Mouse (Mus musculus) erythroblast, embryonic 14.5 days (primary cell): ENCODE data around the gene Slc39a10. TPM values are rescaled to one million over a fixed set of nuclear protein-coding genes. Genes with fewer than 3 reads are reported as not detected.

Experiments used
- H3K27me3 ChIP-seq: 2 replicates; pipeline ENCODE4 v1.6.1; 2012; ENCODE audit warnings: inconsistent platforms; ENCODE audit not compliant: control insufficient read depth
- H3K36me3 ChIP-seq: 2 replicates; pipeline ENCODE4 v1.6.1; 2012; ENCODE audit warnings: mild to moderate bottlenecking, inconsistent platforms; ENCODE audit not compliant: control insufficient read depth
- H3K4me1 ChIP-seq: 2 replicates; pipeline ENCODE4 v1.6.1; 2012; ENCODE audit warnings: inconsistent platforms; ENCODE audit not compliant: control insufficient read depth
- H3K4me3 ChIP-seq: replicated peaks from 2 replicates; pipeline ENCODE3; 2012; ENCODE audit warnings: moderate library complexity, mild to moderate bottlenecking, inconsistent platforms
- H3K9me3 ChIP-seq: 2 replicates; pipeline ENCODE4 v1.6.1; 2012; ENCODE audit warnings: low read length, inconsistent platforms, mixed read lengths; ENCODE audit not compliant: control insufficient read depth
- GATA1 ChIP-seq: IDR thresholded peaks from 2 replicates; pipeline ENCODE4 v1.6.1; 2012; ENCODE audit warnings: low read length, inconsistent platforms, mixed read lengths
- TAL1 ChIP-seq: IDR thresholded peaks from 3 replicates; pipeline ENCODE4 v1.6.1; 2012; ENCODE audit warnings: low read length, inconsistent platforms, mixed read lengths
- polyA plus RNA-seq: library from polyadenylated mRNA; stranded (reverse); fragments of >175 nt; gene quantifications from 2 replicates; pipeline ENCODE4 v1.2.3, GENCODE M21; 2012

The Slc39a10 gene
- polyA plus RNA-seq, 1 experiment, result 0.01 TPM

DNA sequence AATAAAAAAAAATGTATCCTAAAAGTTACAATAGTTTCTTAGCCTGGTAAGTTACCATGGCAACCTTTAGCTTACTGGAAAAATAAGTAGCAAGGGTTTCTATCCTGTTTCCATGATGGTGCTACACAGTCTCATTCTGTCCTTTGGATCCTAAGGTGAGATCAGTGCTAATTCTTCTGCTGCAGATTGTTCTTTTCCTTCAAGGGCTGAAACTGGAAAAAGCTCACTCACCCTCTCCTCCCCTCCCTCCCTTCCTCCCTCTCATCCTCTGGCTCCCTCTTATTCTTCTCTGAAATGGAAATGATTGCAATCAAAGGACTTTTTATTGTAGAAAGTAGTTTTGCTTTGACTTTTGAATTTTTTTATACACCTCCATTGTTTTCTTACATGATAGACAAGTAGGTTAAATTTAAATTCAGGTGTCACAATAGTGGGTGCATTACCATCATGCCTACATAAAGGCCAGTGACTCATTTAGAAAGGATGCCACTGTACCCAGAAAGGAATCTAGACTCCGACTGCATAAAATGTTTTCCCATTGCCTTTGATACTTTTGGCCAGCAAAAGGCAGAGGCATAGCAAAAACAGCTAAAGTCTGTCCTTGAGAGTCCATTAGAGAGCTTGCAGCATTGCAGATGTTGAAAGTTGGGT lies 20.0 kb upstream of the Slc39a10 start:
- TF ChIP-seq TAL1 (no peak), GATA1 (no peak)
- Histone ChIP-seq H3K4me3 (no peak overlapping the region), H3K9me3 (peaks cover 3% of the 10 kb centered on the region; the same call in 1 of the 2 replicates), H3K4me1 (no peaks in the 10 kb centered on the region), H3K27me3 (no peaks in the 10 kb centered on the region), H3K36me3 (no peaks in the 10 kb centered on the region)

DNA sequence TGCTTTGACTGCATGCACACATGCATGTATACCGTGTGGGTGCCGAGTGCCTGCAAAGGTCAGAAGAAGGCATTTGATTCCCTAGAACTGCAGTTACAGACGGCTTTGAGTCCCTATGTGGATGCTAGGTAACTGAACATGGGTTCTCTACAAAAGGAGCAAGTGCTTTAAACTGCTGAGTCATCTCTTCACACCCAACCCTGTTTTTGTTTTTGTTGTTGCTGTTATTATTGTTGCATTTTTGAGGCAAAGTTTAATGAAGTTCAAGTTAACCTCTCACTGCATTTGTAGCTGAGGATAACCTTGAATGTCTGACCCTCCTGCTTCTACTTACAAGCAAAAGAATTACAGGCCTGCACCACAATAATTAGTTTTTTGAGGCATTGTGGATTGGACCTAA lies 17.5 kb upstream of the Slc39a10 start:
- Histone ChIP-seq H3K36me3 (no peaks in the 10 kb centered on the region), H3K27me3 (no peaks in the 10 kb centered on the region), H3K4me1 (no peaks in the 10 kb centered on the region), H3K9me3 (peaks cover 3% of the 10 kb centered on the region; the same call in 1 of the 2 replicates), H3K4me3 (no peak overlapping the region)
- no peak for TF ChIP-seq GATA1
- TF ChIP-seq TAL1, result no peak

DNA sequence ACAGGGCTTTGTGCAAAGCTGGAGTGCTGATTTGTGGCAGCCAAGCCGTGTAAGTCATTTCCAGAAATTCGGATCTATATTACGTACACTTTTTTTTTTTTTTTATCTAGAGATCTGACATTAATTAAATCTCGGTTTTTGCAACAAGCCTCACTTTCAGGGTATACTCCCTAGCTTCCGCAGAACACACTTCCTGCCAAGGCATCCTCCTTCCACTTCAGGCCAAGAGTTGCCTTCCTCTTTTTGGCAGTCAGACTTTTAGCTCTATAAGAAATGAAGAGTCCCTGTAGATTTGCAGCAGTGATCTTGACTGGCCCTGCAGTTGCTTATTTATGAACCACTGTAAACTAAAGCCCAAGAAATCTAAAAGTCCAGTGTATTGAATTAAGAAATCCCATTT lies 13.1 kb upstream of the Slc39a10 start:
- TF ChIP-seq TAL1 (no peak), GATA1 (no peak)
- Histone ChIP-seq H3K36me3 (no peaks in the 10 kb centered on the region), H3K4me3 (no peak overlapping the region), H3K27me3 (no peaks in the 10 kb centered on the region), H3K9me3 (no peaks in the 10 kb centered on the region), H3K4me1 (no peaks in the 10 kb centered on the region)

DNA sequence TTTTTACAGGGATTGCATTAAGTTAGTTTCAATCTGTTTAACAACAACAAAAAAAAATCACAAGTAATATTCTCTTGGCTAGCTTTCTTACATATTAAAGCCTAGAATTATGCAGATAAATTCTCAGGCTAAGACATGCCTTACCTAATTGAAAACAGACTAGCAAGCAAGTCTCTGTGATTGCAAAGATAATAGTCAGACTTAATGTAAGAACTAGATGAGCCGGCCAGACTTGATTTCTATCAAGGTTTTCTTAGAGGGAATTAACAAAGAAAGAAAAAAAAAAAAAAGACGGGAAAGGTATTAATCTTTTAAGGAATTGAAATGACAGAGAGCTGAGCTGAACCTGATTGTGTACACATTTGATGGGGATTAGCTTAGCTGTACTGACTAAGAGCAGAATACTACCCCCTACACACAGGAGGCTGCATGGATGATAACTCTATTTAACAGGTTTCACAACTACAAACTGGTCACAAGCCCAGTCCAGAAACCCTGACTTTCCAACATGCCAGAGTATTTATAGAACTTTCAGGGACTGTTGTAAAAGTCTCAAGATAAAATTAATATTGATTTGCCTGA lies 9.5 kb upstream of the Slc39a10 start:
- Histone ChIP-seq H3K36me3 (no peaks in the 10 kb centered on the region), H3K4me3 (no peak overlapping the region), H3K9me3 (no peaks in the 10 kb centered on the region), H3K4me1 (no peaks in the 10 kb centered on the region), H3K27me3 (no peaks in the 10 kb centered on the region)
- TF ChIP-seq TAL1 (no peak), GATA1 (no peak)

DNA sequence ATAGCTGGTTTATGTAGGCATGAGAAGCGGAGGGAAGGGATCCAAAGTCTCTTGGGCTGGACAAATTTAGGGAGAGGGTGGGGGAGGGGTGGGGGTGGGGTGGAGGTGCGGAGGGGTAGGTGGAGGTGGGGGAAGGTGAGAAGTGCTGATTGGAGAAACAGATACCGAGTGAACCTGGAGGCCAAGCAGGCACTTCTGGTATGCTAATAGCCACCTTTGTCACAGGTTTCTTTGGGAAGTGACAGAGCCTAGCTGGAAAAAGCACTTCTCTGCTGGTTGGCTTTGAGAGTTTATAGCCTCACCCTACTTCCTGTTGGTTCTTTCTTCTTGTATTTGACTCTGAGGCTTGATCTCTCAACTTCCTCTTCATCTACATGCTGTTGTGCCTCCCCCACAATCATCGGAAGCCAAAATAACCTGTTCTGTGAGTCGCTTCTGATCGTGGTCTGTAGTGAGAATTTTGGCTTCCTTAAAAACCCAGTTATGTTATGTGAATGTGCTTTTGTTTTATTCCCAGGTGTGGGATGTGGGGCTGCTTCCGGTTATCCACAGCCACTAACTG lies 1.7 kb upstream of the Slc39a10 start:
- no peaks in the 10 kb centered on the region for H3K36me3 ChIP-seq
- no peaks in the 10 kb centered on the region for H3K27me3 ChIP-seq
- no peaks in the 10 kb centered on the region for H3K9me3 ChIP-seq
- H3K4me3 ChIP-seq, result no peak overlapping the region
- H3K4me1 ChIP-seq, result no peaks in the 10 kb centered on the region
- TF ChIP-seq GATA1 (no peak), TAL1 (no peak)

DNA sequence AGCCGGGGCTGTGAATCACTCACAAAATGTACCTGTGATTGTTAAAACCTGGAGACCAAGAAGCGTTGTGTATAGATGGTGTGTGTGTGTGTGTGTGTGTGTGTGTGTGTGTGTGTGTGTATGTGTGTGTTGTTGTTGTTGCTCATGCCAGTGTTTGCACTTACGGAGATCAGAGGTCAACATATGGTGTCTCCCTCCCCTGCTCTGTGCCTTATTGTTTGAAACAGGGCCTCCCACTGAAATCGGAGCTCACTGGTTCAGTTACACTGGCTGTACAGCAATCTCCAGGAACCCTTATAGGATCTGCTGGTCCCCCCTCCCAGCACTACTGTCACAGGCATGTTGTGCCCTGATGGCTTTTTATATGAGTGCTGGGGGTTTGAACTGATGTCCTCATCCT lies 3.9 kb downstream of the Slc39a10 start:
- Histone ChIP-seq H3K36me3 (no peaks in the 10 kb centered on the region), H3K9me3 (no peaks in the 10 kb centered on the region), H3K4me1 (no peaks in the 10 kb centered on the region), H3K27me3 (no peaks in the 10 kb centered on the region), H3K4me3 (no peak overlapping the region)
- TF ChIP-seq GATA1, result no peak
- no peak for TF ChIP-seq TAL1

DNA sequence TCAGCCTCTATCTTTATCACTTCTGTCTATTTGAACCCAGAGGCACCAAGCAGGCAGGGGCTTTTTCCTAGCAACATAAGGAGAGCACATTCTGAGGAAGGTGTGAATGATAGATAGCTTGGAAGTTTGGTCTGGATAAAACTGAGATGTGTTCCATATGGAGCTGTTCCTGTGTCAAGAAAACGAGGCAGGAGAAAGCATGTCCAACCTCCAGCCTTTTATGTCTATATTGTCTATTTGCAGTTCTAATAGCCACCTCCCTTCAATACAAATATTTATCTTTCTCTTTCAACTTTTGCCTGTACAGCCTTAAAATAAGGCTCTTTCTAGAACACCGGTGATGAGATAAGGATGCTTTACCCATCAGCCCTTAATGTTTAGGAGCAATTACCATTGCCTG lies 4.3 kb downstream of the Slc39a10 start:
- H3K27me3 ChIP-seq, result no peaks in the 10 kb centered on the region
- H3K4me1 ChIP-seq, result no peaks in the 10 kb centered on the region
- TF ChIP-seq TAL1 (no peak), GATA1 (no peak)
- no peaks in the 10 kb centered on the region for H3K36me3 ChIP-seq
- no peaks in the 10 kb centered on the region for H3K9me3 ChIP-seq
- H3K4me3 ChIP-seq, result no peak overlapping the region

DNA sequence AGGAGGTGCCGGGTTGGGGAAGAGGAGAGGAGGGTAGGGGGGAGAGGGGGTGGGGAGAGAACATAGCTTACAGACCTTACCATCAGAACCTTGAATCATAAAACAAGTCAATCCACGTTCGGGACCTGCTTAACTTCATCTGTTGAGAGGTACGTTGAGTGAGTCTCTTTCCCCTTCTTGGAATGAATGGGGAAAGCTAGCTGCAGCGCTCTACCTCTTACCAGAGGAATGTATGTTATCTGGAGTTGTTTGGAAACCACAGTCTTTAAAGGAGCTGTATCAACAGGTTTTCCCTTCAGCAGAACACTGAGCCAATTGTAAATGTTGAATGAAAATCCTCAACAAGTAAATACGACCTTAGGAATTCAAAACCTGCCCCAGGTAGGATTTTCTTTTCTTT lies 4.7 kb downstream of the Slc39a10 start:
- no peaks in the 10 kb centered on the region for H3K4me1 ChIP-seq
- no peaks in the 10 kb centered on the region for H3K27me3 ChIP-seq
- TF ChIP-seq TAL1 (no peak), GATA1 (no peak)
- H3K4me3 ChIP-seq, result no peak overlapping the region
- H3K36me3 ChIP-seq, result no peaks in the 10 kb centered on the region
- H3K9me3 ChIP-seq, result no peaks in the 10 kb centered on the region

DNA sequence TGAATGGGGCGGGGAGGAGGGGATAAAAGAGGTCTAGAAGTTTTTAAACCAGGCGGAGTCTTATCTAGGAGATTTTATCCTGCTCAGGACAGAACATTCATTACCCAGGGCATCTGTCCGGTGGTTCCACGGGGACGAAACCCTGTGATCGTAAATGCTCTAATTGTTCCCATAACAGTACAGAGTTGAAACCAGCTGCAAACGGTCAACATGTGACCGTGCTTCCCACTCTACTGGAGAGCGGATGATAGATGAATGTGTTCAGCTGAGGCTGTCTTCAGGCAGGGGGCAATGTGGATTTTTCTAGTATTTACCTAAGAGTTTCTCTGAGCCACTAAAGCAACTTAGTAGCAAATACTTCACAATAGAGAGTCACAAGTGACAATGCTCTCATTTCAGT lies 6.6 kb downstream of the Slc39a10 start:
- Histone ChIP-seq H3K27me3 (no peaks in the 10 kb centered on the region), H3K9me3 (no peaks in the 10 kb centered on the region), H3K36me3 (no peaks in the 10 kb centered on the region), H3K4me1 (no peaks in the 10 kb centered on the region), H3K4me3 (no peak overlapping the region)
- TF ChIP-seq GATA1, result no peak
- TF ChIP-seq TAL1, result no peak

DNA sequence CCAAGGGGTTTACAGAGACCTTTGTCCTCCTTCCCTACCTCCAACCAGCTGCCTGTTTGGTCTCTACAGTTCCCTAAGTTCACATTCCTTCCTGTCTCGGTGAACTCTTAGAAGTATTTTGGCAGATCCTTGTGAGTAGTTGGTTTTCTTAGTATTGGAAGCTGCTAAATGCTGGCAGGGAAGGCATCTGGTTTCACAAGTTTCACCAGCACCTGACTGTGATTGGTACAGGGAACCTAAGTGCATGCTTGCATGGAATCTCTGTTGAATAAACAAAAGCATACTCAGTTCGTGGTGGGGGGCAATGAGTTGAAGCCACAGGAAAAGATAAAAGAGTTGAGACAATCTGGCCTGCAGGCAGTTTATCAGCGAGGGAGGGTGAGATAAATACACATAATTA lies 7.4 kb downstream of the Slc39a10 start:
- H3K9me3 ChIP-seq, result no peaks in the 10 kb centered on the region
- H3K4me1 ChIP-seq, result no peaks in the 10 kb centered on the region
- TF ChIP-seq TAL1, result no peak
- no peak for TF ChIP-seq GATA1
- H3K36me3 ChIP-seq, result no peaks in the 10 kb centered on the region
- H3K27me3 ChIP-seq, result no peaks in the 10 kb centered on the region
- H3K4me3 ChIP-seq, result no peak overlapping the region
